Mouse (Mus musculus) large intestine, adult 2 months (tissue): Measurements from ENCODE around the gene Slc38a1. TPM values are rescaled to one million over a fixed set of nuclear protein-coding genes. Genes with fewer than 3 reads are reported as not detected.

ENCODE experiments used
- DNase-seq: peaks from one replicate; pipeline ENCODE4 v3.0.0-alpha.2; 2012; ENCODE audit warnings: low read depth, low spot score
- WGBS: fragments of 180-500 bp; shearing (Covaris S2); methylation state at CpG from one replicate; pipeline ENCODE4 v1.1.7; 2018; 5-methylcytosine and 5-hydroxymethylcytosine counted together
- polyA plus RNA-seq: library from polyadenylated mRNA; depleted of rRNA; stranded (reverse); fragments of >200 nt; gene quantifications from 2 replicates; pipeline ENCODE4 v1.2.3, GENCODE M21; 2012

Gene Slc38a1
- polyA plus RNA-seq, 1 experiment, result 17.3 TPM

GRCm38 (mm10) chr15:96665889-96666288 is 23.2 kb upstream of the Slc38a1 start:
- DNase-seq, result peak; percentile 72
- under 1% methylated on average over 3 of the region's 3 CpGs for WGBS

- 65% methylated on average over 13 of the region's 13 CpGs for WGBS
- no peak for DNase-seq
These were observed 18.0 kb upstream of the Slc38a1 start for GRCm38 (mm10) chr15:96660590-96661141.

- 30% methylated on average over 14 of the region's 14 CpGs for WGBS
- no peak for DNase-seq
These were observed 15.5 kb upstream of the Slc38a1 start for GRCm38 (mm10) chr15:96658275-96658602.

- 21% methylated on average over 17 of the region's 17 CpGs for WGBS
These were observed 15.0 kb upstream of the Slc38a1 start for GRCm38 (mm10) chr15:96657576-96658274.

GRCm38 (mm10) chr15:96655514-96655913 is 12.8 kb upstream of the Slc38a1 start:
- 61% methylated on average over 14 of the region's 14 CpGs for WGBS
- no peak for DNase-seq

More at GRCm38 (mm10) chr15:96657576-96658274, 15.0 kb upstream of the Slc38a1 start:
- DNase-seq, result no peak

GRCm38 (mm10) chr15:96654714-96655113 is 12.0 kb upstream of the Slc38a1 start:
- WGBS, result 32% methylated on average over 8 of the region's 8 CpGs

GRCm38 (mm10) chr15:96653011-96653410 is 10.3 kb upstream of the Slc38a1 start:
- 96% methylated on average over 16 of the region's 16 CpGs for WGBS
- no peak for DNase-seq

More at GRCm38 (mm10) chr15:96654714-96655113, 12.0 kb upstream of the Slc38a1 start:
- no peak for DNase-seq

GRCm38 (mm10) chr15:96652531-96652930 is 9.8 kb upstream of the Slc38a1 start:
- DNase-seq, result no peak
- WGBS, result 85% methylated on average over 10 of the region's 10 CpGs

GRCm38 (mm10) chr15:96647376-96647775 is 4.7 kb upstream of the Slc38a1 start:
- no peak for DNase-seq
- WGBS, result 44% methylated on average over 15 of the region's 15 CpGs

- WGBS, result 1% methylated on average over 31 of the region's 31 CpGs
- DNase-seq, result no peak
These were observed 785 bp downstream of the Slc38a1 start for GRCm38 (mm10) chr15:96641821-96642435.

GRCm38 (mm10) chr15:96641111-96641820 is 1.4 kb downstream of the Slc38a1 start:
- under 1% methylated on average over 63 of the region's 63 CpGs for WGBS
- no peak for DNase-seq

GRCm38 (mm10) chr15:96640291-96640985 is 2.3 kb downstream of the Slc38a1 start:
- DNase-seq, result no peak
- 18% methylated on average over 16 of the region's 16 CpGs for WGBS

GRCm38 (mm10) chr15:96639630-96640029 is 3.1 kb downstream of the Slc38a1 start:
- WGBS, result 62% methylated on average over 8 of the region's 8 CpGs
- no peak for DNase-seq

GRCm38 (mm10) chr15:96638656-96639055 is 4.1 kb downstream of the Slc38a1 start:
- DNase-seq, result no peak
- 72% methylated on average over 2 of the region's 2 CpGs for WGBS

GRCm38 (mm10) chr15:96638173-96638572 is 4.5 kb downstream of the Slc38a1 start:
- no peak for DNase-seq
- WGBS, result 65% methylated on average over 10 of the region's 10 CpGs

GRCm38 (mm10) chr15:96634670-96635405 is 7.9 kb downstream of the Slc38a1 start:
- WGBS, result 79% methylated on average over 19 of the region's 19 CpGs
- no peak for DNase-seq

- WGBS, result 92% methylated on average over 5 of the region's 5 CpGs
- no peak for DNase-seq
These were observed 10.5 kb downstream of the Slc38a1 start for GRCm38 (mm10) chr15:96632201-96632600.

- DNase-seq, result no peak
- WGBS, result 70% methylated on average over 13 of the region's 13 CpGs
These were observed 11.5 kb downstream of the Slc38a1 start for GRCm38 (mm10) chr15:96631107-96631718.

- WGBS, result 90% methylated on average over 7 of the region's 7 CpGs
- DNase-seq, result no peak
These were observed 14.5 kb downstream of the Slc38a1 start for GRCm38 (mm10) chr15:96628256-96628655.
